Mouse (Mus musculus): ENCODE data around the gene Olfr497.

The Olfr497 gene

GRCm38 (mm10) chr7:108420121-108420520, at the start of gene Olfr497:
Gene Olfr497, plus strand, starts transcription at chr7:108420421.
- no peak for DNase-seq (ENCODE audit: low spot score in 2 of 2)

DNA sequence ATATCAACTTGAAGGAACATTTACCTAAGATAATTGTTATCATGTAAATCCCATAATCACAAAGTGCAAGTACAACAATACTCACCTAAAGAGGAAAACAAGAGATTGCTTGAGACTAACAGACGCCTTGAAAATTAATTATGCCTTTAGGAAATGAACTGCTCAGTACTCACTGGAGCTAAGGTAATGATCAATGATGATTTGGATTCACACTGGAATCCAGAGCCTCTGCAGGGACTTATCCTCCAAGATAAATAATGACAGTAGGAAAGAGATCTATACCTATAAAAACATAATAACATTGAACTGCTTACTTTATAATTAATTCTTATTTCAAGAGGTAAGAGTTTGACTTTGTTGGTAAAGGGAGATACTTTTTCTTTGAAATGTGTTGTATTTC, 27.4 kb upstream of the Olfr497 start, which contains the start of gene Olfr495:
TSS of gene Olfr495 (plus strand) at position 301 of the 400 bp plus-strand sequence.
- DNase-seq (ENCODE audit: low spot score in 2 of 2) = no peak

GRCm38 (mm10) chr7:108465026-108465425, 44.8 kb downstream of the Olfr497 start, which contains the start of gene Olfr498:
Gene Olfr498, plus strand, starts transcription at chr7:108465326.
- DNase-seq (ENCODE audit: low spot score in 2 of 2) = no peak
